Mouse (Mus musculus): ENCODE results near the gene Sdhaf2. TPM values are rescaled to one million over a fixed set of nuclear protein-coding genes. Genes with fewer than 3 reads are reported as not detected.
"Not testable (repeated sequence)": the region's sequence is repeated elsewhere in the genome, so short reads cannot be mapped to it uniquely, and the experiment has no call there.

Sdhaf2 gene
- 26.3 and 26.6 TPM in 2 replicates for polyA plus RNA-seq (2015; fragmentation: Nextera tagmentation; extraction: Ambion mirVana)

DNA sequence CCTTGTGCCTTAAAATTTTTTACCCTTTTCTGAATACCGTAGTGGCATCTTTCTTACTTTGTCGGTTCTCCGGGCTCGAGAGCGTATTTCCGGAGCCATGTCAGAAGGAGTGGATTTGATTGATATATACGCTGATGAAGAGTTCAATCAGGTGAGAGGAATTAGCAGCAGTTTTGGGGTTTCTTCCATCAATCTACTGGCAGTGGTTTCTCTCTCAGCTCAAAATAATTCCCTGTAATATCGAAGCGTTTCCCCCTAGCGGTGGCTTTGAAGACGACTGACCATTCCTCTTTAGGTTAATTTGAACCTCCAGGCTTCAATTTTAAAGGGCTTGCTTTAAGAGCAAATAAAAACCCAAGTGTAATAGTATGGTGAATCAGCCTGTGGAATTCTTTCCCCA lies at the start of gene Sdhaf2:
TSS of gene Sdhaf2 (minus strand) at position 233 of the 400 bp plus-strand sequence.
- peak within 1 kb of the TSS; percentile 99 for H3K9ac ChIP-seq
- peaks cover 34% of the 10 kb centered on the region for H3K36me3 ChIP-seq (replicated peaks)
- WGBS (ENCODE audit: insufficient replicate concordance) = 0% methylated on average over 11 of the region's 11 CpGs
- peak within 1 kb of the TSS; percentile 99 for H3K4me3 ChIP-seq (replicated peaks)
- H3K27ac ChIP-seq (replicated peaks) = peak within 1 kb of the TSS; percentile 99
- peaks cover 49% of the 10 kb centered on the region for H3K4me1 ChIP-seq (replicated peaks)
- no peaks in the 10 kb centered on the region for H3K27me3 ChIP-seq
- no peak for ATAC-seq (ENCODE audit: insufficient read depth)
- H3K4me2 ChIP-seq = peak within 1 kb of the TSS; percentile 77
- no peaks in the 10 kb centered on the region for H3K9me3 ChIP-seq (replicated peaks)

DNA sequence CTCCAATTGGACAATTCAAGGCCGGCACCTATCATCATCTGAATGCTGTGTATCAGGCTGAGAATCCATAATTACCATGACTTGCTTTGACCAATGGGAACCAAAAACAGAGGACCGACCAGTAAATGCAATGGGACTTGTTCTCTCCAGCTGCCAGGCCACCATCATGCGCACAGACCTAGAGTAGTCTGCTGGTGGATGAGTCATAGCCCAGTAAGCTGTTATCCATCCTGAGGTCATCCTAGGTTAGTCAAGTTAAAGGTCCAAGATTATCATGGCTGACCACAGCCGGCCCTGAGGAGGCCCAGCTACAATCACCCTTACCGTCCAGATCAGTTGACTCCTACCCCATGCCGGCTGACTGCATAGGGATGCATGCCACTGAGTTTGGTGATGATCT lies 43.7 kb upstream of the Sdhaf2 start:
- Histone ChIP-seq H3K27me3 (no peaks in the 10 kb centered on the region), H3K4me3 (replicated peaks) (no peak overlapping the region), H3K9me3 (replicated peaks) (no peaks in the 10 kb centered on the region), H3K36me3 (replicated peaks) (peaks cover 38% of the 10 kb centered on the region), H3K4me1 (replicated peaks) (0 out of 2 replicates have a peak, but pooled peaks cover 5% of the 10 kb centered on the region), H3K4me2 (no peak overlapping the region), H3K27ac (replicated peaks) (no peak overlapping the region), H3K9ac (no peak overlapping the region)
- WGBS (ENCODE audit: insufficient replicate concordance) = 76% methylated on average over 6 of the region's 6 CpGs
- ATAC-seq (ENCODE audit: insufficient read depth) = no peak

DNA sequence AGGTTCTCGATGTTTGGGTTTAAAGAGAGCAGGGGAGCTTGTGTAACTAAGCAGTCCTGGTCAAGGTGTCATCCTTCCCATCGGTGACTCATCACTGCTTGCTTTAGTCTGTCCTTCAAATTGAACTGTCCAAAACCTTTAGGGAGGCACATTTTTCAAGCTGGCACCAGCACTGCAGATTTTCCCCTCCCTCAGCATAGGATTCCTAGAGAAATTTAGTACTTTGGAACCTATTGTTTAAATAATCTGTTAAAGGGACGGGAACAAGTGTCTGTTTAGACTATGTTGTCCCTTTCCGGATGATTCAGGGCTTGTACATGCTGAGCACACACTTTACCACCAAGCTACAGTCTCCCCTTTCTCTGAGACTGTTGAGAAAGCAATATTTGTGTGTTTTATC lies 39.3 kb upstream of the Sdhaf2 start:
- peak; percentile 37; the same call in 1 of the 2 replicates for ATAC-seq (ENCODE audit: insufficient read depth)
- H3K4me2 ChIP-seq = no peak overlapping the region
- H3K27ac ChIP-seq (replicated peaks) = no peak overlapping the region
- H3K36me3 ChIP-seq (replicated peaks) = no peaks in the 10 kb centered on the region
- H3K4me1 ChIP-seq (replicated peaks) = peaks cover 5% of the 10 kb centered on the region; the same call in 1 of the 2 replicates
- H3K9me3 ChIP-seq (replicated peaks) = no peaks in the 10 kb centered on the region
- no peaks in the 10 kb centered on the region for H3K27me3 ChIP-seq
- WGBS (ENCODE audit: insufficient replicate concordance) = 44% methylated on average over 4 of the region's 4 CpGs
- H3K9ac ChIP-seq = no peak overlapping the region
- H3K4me3 ChIP-seq (replicated peaks) = no peak overlapping the region

DNA sequence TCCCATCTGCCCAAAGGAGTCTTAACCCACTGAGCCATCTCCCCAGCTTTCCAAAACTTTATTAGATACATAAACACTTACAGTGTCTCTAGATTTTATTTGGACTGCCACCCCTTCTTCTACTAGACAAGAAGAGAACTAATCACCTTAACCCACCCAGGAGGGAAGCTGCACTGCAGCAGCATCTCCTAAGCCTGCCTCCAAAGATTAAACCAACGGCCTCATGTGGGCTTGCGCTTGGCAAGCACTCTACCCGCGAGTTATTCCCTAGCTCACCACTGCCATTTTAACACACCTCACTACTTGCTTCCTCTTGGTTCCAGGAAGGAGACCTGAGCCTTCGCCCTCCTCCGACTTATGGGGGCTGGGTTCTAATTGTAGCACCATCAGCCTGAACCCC lies 38.3 kb upstream of the Sdhaf2 start:
- H3K4me3 ChIP-seq (replicated peaks) = no peak overlapping the region
- no peaks in the 10 kb centered on the region for H3K9me3 ChIP-seq (replicated peaks)
- H3K27me3 ChIP-seq = no peaks in the 10 kb centered on the region
- no peak overlapping the region for H3K27ac ChIP-seq (replicated peaks)
- H3K4me2 ChIP-seq = no peak overlapping the region
- ATAC-seq (ENCODE audit: insufficient read depth) = no peak
- H3K9ac ChIP-seq = no peak overlapping the region
- H3K36me3 ChIP-seq (replicated peaks) = no peaks in the 10 kb centered on the region
- H3K4me1 ChIP-seq (replicated peaks) = peaks cover 5% of the 10 kb centered on the region; the same call in 1 of the 2 replicates
- WGBS (ENCODE audit: insufficient replicate concordance) = 57% methylated on average over 6 of the region's 6 CpGs

DNA sequence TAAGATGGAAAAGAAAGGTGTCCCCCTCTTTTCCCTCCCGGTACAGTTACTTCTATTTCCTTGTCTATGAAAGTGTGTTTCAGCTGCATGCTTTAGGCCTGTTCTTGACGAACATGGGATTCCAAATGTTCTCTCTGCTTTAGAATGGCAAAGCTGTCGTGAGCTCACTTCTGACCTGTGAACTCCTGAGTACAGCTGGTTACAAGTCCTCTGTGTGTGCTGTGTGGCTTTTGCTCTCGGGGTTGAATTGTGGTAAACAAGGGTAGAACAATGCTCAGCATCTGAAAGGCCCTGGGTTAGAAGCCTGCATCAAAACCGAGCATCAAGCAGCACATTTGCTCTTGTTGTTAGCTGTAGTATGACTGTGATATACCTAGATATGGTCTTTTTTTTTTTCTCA lies 36.4 kb upstream of the Sdhaf2 start:
- no peak for ATAC-seq (ENCODE audit: insufficient read depth)
- H3K27ac ChIP-seq (replicated peaks) = peak overlapping the region; percentile 29; the same call in 1 of the 2 replicates
- WGBS (ENCODE audit: insufficient replicate concordance) = 50% methylated on average over 5 of the region's 5 CpGs

DNA sequence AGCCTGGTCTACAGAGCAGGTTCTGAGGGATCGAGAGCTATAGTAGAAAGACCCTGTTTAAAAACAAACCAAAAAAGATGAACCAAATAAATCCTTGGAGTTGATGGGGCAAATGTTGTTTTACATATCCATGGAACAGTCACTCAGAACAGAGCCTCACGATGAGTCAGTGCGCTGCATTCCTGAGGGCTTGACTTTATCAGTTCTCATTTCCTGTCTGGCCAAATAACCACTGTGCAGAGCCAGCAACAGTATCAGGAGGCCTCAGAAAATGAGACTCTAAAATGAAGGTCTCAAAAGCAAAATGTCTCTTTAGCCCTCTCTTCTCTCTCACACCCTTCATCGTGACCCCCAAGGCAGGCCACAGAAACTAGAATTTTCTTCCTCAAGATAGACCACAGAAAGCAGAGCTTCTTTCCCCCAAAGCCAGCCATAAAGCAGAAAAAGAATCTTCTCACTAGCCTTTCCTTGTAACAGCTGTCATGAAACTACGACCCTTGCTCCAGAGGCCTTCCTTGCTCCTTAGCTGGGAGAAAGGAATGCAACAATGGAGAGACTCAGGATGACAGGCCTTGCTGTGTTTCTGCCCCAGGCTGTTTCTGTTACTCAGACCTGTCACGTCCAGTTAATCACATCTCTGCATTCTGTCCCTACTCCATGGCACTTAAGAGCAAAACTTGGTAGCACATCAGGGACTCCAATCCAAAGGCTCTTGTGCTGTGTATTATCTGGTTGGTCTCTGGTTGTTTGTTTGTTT lies 35.8 kb upstream of the Sdhaf2 start:
- ATAC-seq (ENCODE audit: insufficient read depth) = no peak
- Histone ChIP-seq H3K27me3 (no peaks in the 10 kb centered on the region), H3K9me3 (replicated peaks) (no peaks in the 10 kb centered on the region), H3K4me3 (replicated peaks) (no peak overlapping the region), H3K9ac (no peak overlapping the region), H3K4me1 (replicated peaks) (peaks cover 5% of the 10 kb centered on the region), H3K36me3 (replicated peaks) (no peaks in the 10 kb centered on the region), H3K27ac (replicated peaks) (peak overlapping the region; percentile 29; the same call in 1 of the 2 replicates), H3K4me2 (no peak overlapping the region)
- 34% methylated on average over 6 of the region's 6 CpGs for WGBS (ENCODE audit: insufficient replicate concordance)

More for the DNA sequence above, 36.4 kb upstream of the Sdhaf2 start:
- Histone ChIP-seq H3K4me2 (no peak overlapping the region), H3K9ac (no peak overlapping the region), H3K4me3 (replicated peaks) (no peak overlapping the region), H3K27me3 (no peaks in the 10 kb centered on the region), H3K36me3 (replicated peaks) (no peaks in the 10 kb centered on the region), H3K9me3 (replicated peaks) (no peaks in the 10 kb centered on the region), H3K4me1 (replicated peaks) (peaks cover 5% of the 10 kb centered on the region; the same call in 1 of the 2 replicates)

DNA sequence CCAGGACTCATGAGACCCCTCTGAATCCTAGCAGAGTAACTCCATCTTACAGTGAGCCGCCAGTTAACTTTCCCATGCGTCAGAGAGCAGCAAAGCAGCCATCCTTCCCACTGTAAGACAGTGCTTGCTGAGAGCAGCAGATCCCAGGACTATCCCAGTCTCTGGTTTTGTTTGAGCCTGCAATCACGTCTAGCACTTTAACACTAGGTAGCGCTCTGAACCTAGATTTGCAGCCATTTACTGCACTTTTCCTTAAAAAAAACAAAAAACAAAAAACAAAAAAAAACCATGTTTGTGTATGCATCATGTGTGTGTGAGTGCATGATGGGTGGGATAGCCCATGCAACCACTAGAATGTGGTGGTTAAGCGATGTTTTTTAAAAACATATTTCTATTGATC lies 34.2 kb upstream of the Sdhaf2 start:
- Histone ChIP-seq H3K4me2 (no peak overlapping the region), H3K9me3 (replicated peaks) (no peaks in the 10 kb centered on the region), H3K4me3 (replicated peaks) (no peak overlapping the region), H3K27ac (replicated peaks) (no peak overlapping the region), H3K36me3 (replicated peaks) (no peaks in the 10 kb centered on the region), H3K9ac (no peak overlapping the region), H3K4me1 (replicated peaks) (peaks cover 13% of the 10 kb centered on the region), H3K27me3 (no peaks in the 10 kb centered on the region)
- 48% methylated on average over 5 of the region's 5 CpGs for WGBS (ENCODE audit: insufficient replicate concordance)
- no peak for ATAC-seq (ENCODE audit: insufficient read depth)

DNA sequence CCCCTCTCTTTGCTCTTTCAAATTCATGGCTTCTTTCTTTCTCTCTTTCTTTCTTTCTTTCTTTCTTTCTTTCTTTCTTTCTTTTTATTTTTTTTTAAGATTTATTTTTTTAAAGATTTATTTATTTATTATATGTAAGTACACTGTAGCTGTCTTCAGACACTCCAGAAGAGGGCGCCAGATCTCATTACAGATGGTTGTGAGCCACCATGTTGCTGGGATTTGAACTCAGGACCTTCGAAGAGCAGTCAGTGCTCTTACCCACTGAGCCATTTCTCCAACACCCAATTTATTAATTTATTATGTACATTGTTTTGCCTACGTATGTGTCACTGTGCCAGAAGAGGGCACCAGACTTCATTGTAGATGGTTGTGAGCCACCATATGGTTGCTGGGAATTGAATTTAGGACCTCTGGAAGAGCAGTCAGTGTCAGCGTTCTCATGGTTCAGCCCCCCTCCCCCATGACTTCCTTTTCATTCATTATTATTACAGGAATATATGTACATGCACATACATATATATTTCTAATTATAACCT lies 32.0 kb upstream of the Sdhaf2 start:
- not testable (repeated sequence) for H3K9me3 ChIP-seq (replicated peaks); ATAC-seq (ENCODE audit: insufficient read depth); H3K9ac ChIP-seq; H3K4me2 ChIP-seq; H3K4me3 ChIP-seq (replicated peaks); H3K36me3 ChIP-seq (replicated peaks); H3K27me3 ChIP-seq; H3K27ac ChIP-seq (replicated peaks)
- peaks cover 20% of the 10 kb centered on the region for H3K4me1 ChIP-seq (replicated peaks)
- WGBS (ENCODE audit: insufficient replicate concordance) = 48% methylated on average over 4 of the region's 4 CpGs

DNA sequence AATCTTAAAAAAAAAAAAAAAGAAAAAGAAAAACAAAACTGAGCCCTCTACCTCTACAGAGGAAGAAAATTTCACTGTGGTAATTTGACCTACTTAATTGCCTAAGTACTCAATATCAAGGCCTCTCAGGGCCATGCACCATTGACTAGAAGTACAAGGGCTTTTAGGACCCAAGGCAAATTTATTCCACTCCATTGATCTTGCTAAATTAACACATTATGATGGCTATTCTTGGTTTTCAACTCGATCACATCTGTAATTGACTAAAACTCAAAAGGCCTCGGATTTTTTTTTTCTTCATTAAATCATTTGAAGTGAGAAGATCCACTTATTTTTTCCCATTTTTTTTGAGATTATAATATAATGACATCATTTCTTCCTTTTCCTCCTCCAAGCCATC lies 31.5 kb upstream of the Sdhaf2 start:
- Histone ChIP-seq H3K4me2 (no peak overlapping the region), H3K4me3 (replicated peaks) (no peak overlapping the region), H3K9me3 (replicated peaks) (no peaks in the 10 kb centered on the region), H3K36me3 (replicated peaks) (no peaks in the 10 kb centered on the region; the same call in 1 of the 2 replicates), H3K27me3 (no peaks in the 10 kb centered on the region), H3K9ac (no peak overlapping the region), H3K4me1 (replicated peaks) (peaks cover 20% of the 10 kb centered on the region), H3K27ac (replicated peaks) (no peak overlapping the region)
- no peak for ATAC-seq (ENCODE audit: insufficient read depth)
- 58% methylated on average over 2 of the region's 2 CpGs for WGBS (ENCODE audit: insufficient replicate concordance)

DNA sequence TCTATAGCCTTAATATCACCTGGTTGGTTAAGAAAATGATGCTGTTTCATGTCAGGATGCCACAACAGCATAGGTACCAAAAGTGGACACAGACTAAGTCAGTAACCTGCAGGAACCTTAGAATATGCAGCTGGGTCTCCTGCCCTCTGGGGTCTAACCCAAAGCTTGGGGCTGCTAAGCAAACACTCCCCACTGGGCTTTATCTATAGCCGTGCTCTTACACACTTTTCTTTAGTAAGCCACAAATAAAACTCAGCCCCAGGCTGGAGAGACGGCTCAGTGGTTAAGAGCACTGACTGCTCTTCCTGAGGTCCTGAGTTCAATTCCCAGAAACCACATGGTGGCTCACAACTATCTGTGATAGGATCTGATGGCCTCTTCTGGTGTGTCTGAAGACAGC lies 31.1 kb upstream of the Sdhaf2 start:
- no peaks in the 10 kb centered on the region for H3K9me3 ChIP-seq (replicated peaks)
- 43% methylated on average over 2 of the region's 2 CpGs for WGBS (ENCODE audit: insufficient replicate concordance)
- H3K36me3 ChIP-seq (replicated peaks) = peaks cover 4% of the 10 kb centered on the region; the same call in 1 of the 2 replicates
- H3K4me3 ChIP-seq (replicated peaks) = no peak overlapping the region
- no peak for ATAC-seq (ENCODE audit: insufficient read depth)
- H3K4me1 ChIP-seq (replicated peaks) = peaks cover 20% of the 10 kb centered on the region
- H3K4me2 ChIP-seq = no peak overlapping the region
- H3K9ac ChIP-seq = no peak overlapping the region
- H3K27me3 ChIP-seq = no peaks in the 10 kb centered on the region
- H3K27ac ChIP-seq (replicated peaks) = peak overlapping the region; percentile 76; the same call in 1 of the 2 replicates

DNA sequence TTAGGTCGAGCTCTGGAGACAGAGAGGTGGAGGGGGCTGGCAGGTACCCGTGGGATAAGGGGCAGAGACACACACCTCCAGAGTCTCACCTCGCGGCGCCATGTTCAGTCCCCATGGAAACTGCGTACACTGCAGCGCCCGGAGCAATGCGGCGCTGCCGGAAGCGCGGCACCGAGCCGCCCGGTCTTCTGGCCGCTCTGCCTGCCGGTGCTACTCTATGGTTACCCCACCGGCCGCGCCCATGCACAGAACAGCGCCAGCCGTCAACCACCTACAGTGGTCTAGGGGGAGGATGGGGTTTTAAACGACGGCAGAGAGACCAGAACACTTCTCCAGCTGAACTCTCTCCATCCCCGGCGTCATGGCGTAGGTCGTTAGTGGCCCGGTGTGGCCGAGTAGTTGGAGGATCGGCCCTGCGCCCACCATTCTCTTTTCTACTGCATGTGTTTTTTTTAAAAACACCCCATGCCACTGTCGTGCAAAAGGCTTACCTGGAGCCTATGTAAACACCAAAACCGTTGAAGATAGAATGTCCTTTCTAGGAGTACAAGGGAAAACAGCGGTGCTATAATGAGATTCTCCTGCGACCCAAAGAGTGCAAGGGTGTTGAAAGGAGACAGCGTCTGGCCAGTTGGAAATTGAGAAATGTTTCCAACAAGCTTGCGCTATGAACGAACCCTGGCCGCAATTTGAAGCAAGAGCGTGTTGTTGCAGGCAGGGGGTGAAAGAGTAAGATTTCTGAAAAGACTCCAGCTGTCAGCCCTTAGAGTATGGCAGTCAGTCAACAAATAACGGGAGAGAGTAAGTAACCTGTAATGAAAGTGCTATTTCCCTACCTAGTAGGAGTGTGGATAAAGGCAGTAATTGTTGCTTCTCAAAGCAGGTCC lies 29.9 kb upstream of the Sdhaf2 start, which contains the start of gene Tmem216:
TSS of gene Tmem216 (minus strand) at position 615 of the 887 bp plus-strand sequence.
- WGBS (ENCODE audit: insufficient replicate concordance) = 2% methylated on average over 43 of the region's 43 CpGs
- H3K27ac ChIP-seq (replicated peaks) = peak within 1 kb of the TSS; percentile 76
- peaks cover 20% of the 10 kb centered on the region for H3K4me1 ChIP-seq (replicated peaks)
- H3K36me3 ChIP-seq (replicated peaks) = peaks cover 15% of the 10 kb centered on the region
- peak within 1 kb of the TSS; percentile 77 for H3K4me3 ChIP-seq (replicated peaks)
- no peaks in the 10 kb centered on the region for H3K9me3 ChIP-seq (replicated peaks)
- H3K4me2 ChIP-seq = peak within 1 kb of the TSS; percentile 85
- H3K9ac ChIP-seq = peak within 1 kb of the TSS; percentile 71
- H3K27me3 ChIP-seq = no peaks in the 10 kb centered on the region
- ATAC-seq (ENCODE audit: insufficient read depth) = peak; percentile 97

Measured in liver, embryonic 15.5 days (tissue).